Mouse (Mus musculus) kidney, embryonic 14.5 days (tissue): ENCODE results near the gene Zbtb20. TPM values are rescaled to one million over a fixed set of nuclear protein-coding genes. Genes with fewer than 3 reads are reported as not detected.

Source experiments
- ATAC-seq: fragments of 200-750 bp; cut with Nextera tagmentation; 2 replicates; pipeline ENCODE4 v1.8.0; 2017; ENCODE audit warnings: moderate number of reproducible peaks, mild to moderate bottlenecking, moderate TSS enrichment, moderate library complexity; ENCODE audit not compliant: low FRiP score, low TSS enrichment
- H3K27ac ChIP-seq: fragments of 300-500 bp; sonication (generic); 2 replicates; pipeline ENCODE4 v1.5.1; 2014; ENCODE audit warnings: low read depth, mild to moderate bottlenecking, low read length, moderate library complexity, mixed read lengths
- H3K27me3 ChIP-seq: fragments of 300-500 bp; sonication (generic); 2 replicates; pipeline ENCODE4 v1.6.1; 2014; ENCODE audit warnings: mild to moderate bottlenecking, low read length; ENCODE audit not compliant: control insufficient read depth, insufficient read depth
- H3K36me3 ChIP-seq: fragments of 300-500 bp; sonication (generic); 2 replicates; pipeline ENCODE4 v1.6.1; 2014; ENCODE audit warnings: low read length, mixed read lengths; ENCODE audit not compliant: control insufficient read depth, insufficient read depth
- H3K4me1 ChIP-seq: fragments of 300-500 bp; sonication (generic); 2 replicates; pipeline ENCODE4 v1.6.1; 2014; ENCODE audit warnings: low read length, mixed read lengths; ENCODE audit not compliant: control insufficient read depth, insufficient read depth
- H3K4me2 ChIP-seq: fragments of 300-500 bp; sonication (generic); replicated peaks from 2 replicates; pipeline ENCODE4 v1.6.1; 2014; ENCODE audit warnings: low read depth, mild to moderate bottlenecking, low read length
- H3K4me3 ChIP-seq: fragments of 300-500 bp; sonication (generic); 2 replicates; pipeline ENCODE4 v1.5.1; 2014; ENCODE audit warnings: mild to moderate bottlenecking, low read length
- H3K9ac ChIP-seq: fragments of 300-500 bp; sonication (generic); 2 replicates; pipeline ENCODE4 v1.6.1; 2014; ENCODE audit warnings: low read depth, mild to moderate bottlenecking, low read length, moderate library complexity
- H3K9me3 ChIP-seq: fragments of 300-500 bp; sonication (generic); 2 replicates; pipeline ENCODE4 v1.6.1; 2016; ENCODE audit warnings: low read length; ENCODE audit not compliant: control insufficient read depth
- WGBS: fragments of 180-500 bp; shearing (Covaris S2); extraction: QIAGEN DNeasy Blood & Tissue Kit; methylation state at CpG from one replicate; pipeline ENCODE4 v1.1.7; 2014; 5-methylcytosine and 5-hydroxymethylcytosine counted together
- polyA plus RNA-seq: library from polyadenylated mRNA; unstranded; fragments of >200 nt; fragmentation: Nextera tagmentation; extraction: Ambion mirVana; gene quantifications from 2 replicates; pipeline ENCODE4 v1.2.1, GENCODE M21; 2014

The Zbtb20 gene
- polyA plus RNA-seq, 1 experiment from 2014 or later, result 43.3 TPM

- H3K27ac ChIP-seq, result no peak overlapping the region
- H3K36me3 ChIP-seq, result no peaks in the 10 kb centered on the region
- no peak overlapping the region for H3K4me3 ChIP-seq
- 73% methylated on average over 4 of the region's 4 CpGs for WGBS
- H3K27me3 ChIP-seq, result no peaks in the 10 kb centered on the region
- no peaks in the 10 kb centered on the region for H3K9me3 ChIP-seq
- peaks cover 40% of the 10 kb centered on the region for H3K4me1 ChIP-seq
- H3K9ac ChIP-seq, result no peak overlapping the region
- H3K4me2 ChIP-seq, result no peak overlapping the region
- ATAC-seq, result no peak
Observed at GRCm38 (mm10) chr16:43545261-43545660, 669.6 kb downstream of the Zbtb20 start.

DNA sequence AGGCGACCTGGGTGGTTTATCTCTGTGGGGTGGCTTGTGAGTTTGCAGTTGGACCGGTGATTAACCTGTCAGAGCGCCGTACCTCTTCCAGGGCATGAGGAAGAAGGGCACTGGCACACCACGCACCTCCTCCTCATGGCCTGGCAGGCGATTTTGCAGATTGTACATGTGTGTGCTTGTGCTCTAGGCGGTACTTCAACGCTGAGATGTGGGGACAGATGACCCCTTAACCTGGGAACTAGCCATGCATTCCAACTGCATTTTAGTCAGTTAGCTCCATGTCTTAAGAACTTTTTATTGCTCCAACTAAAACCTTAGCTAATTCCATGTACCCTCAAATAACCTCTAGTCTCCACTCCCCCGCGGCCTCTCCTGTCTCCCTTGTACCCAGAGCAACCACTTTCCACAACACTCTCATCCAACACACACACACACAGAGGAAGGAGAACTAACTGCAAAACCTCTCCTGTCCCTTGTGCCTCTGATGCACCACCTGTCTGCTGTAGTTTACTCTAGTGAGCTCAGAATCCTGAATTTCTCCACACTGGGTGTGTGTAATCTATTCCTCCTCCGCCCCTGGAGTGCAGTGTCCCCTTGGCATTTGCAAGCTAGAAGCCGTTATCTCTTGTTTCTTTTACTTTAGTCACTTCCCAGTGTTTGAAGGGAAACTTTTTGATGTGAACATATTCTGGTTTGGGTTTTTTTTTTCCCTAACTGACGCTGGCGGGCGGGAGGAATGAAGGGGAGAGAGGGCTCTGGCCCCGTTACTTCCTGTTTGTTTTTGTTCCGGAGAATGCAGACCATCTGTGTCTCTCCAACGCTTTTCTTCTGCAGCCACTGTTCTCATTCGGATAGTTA, 671.9 kb downstream of the Zbtb20 start:
- H3K4me3 ChIP-seq, result no peak overlapping the region
- ATAC-seq, result peak; percentile 50
- WGBS, result 10% methylated on average over 19 of the region's 19 CpGs
- no peaks in the 10 kb centered on the region for H3K9me3 ChIP-seq
- no peak overlapping the region; the same call in 1 of the 2 replicates for H3K9ac ChIP-seq
- H3K4me1 ChIP-seq, result peaks cover 43% of the 10 kb centered on the region
- no peaks in the 10 kb centered on the region for H3K27me3 ChIP-seq
- H3K36me3 ChIP-seq, result no peaks in the 10 kb centered on the region
- H3K27ac ChIP-seq, result peak overlapping the region; percentile 85
- 0 out of 2 replicates have a peak overlapping the region, but pooled peaks have one; percentile 5 for H3K4me2 ChIP-seq

GRCm38 (mm10) chr16:43548774-43549173, 673.1 kb downstream of the Zbtb20 start:
- no peaks in the 10 kb centered on the region for H3K27me3 ChIP-seq
- H3K27ac ChIP-seq, result peak overlapping the region; percentile 85; the same call in 1 of the 2 replicates
- no peaks in the 10 kb centered on the region for H3K36me3 ChIP-seq
- peaks cover 43% of the 10 kb centered on the region for H3K4me1 ChIP-seq
- WGBS, result 46% methylated on average over 5 of the region's 5 CpGs
- ATAC-seq, result 0 out of 2 replicates have a peak, but pooled peaks have one; percentile 44
- no peak overlapping the region for H3K9ac ChIP-seq
- no peak overlapping the region for H3K4me2 ChIP-seq
- H3K9me3 ChIP-seq, result no peaks in the 10 kb centered on the region
- H3K4me3 ChIP-seq, result no peak overlapping the region

DNA sequence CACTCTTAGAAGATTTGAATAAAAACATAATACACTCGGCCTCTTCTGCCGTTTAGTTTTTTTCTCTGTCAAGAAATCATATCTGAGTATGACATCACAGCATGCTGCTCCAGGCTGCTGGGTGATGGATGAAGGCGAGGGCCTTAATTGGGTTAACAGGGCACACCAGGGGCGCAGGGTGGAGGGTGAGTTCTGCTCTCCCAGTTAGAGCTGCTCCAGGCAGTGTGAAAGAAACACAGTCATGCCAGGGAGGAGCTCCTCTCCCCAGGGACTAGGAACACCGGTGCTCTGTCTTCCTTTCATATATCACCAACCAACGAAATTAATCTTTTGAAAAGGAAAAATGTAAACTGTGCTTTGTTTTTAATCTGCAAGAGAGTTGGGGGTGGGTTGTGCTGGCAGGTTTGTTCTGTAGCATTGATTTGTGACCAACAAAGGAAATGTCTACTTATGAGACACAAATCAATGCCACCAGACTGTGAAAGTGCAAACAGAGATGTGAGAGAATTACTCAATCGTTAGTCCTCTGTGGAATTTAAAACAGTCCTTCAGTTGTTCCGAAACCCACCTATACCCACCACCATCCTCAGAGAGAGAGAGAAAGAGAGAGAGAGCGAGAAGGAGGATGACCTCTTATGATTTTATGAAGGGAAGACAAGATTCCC, 673.9 kb downstream of the Zbtb20 start:
- no peak overlapping the region for H3K9ac ChIP-seq
- H3K4me3 ChIP-seq, result no peak overlapping the region
- H3K27me3 ChIP-seq, result no peaks in the 10 kb centered on the region
- ATAC-seq, result peak; percentile 63; the same call in 1 of the 2 replicates
- peak overlapping the region; percentile 3; the same call in 1 of the 2 replicates for H3K27ac ChIP-seq
- WGBS, result 26% methylated on average over 9 of the region's 9 CpGs
- peaks cover 43% of the 10 kb centered on the region for H3K4me1 ChIP-seq
- H3K4me2 ChIP-seq, result no peak overlapping the region
- H3K9me3 ChIP-seq, result no peaks in the 10 kb centered on the region
- H3K36me3 ChIP-seq, result no peaks in the 10 kb centered on the region

DNA sequence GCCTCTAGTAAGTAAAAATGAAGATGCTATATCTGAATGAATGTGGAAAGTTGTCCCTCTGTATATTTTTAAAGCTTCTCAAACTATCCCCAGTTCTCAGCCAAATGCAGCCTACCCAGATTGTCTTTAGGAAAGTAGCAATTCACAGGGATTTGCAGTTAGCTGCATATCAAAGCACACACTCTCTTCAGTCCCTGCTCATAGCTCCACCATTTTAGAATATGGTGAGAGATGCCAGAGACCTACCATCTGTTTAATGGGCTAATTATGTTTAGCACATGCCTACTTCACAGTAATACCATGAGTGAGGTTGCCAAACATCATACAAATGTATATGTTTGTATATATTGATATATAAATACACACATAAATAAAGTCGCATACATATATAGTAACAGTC, 676.8 kb downstream of the Zbtb20 start:
- Histone ChIP-seq H3K4me1 (peaks cover 28% of the 10 kb centered on the region), H3K27me3 (no peaks in the 10 kb centered on the region), H3K9me3 (no peaks in the 10 kb centered on the region), H3K36me3 (no peaks in the 10 kb centered on the region), H3K27ac (no peak overlapping the region), H3K4me3 (no peak overlapping the region), H3K4me2 (no peak overlapping the region), H3K9ac (no peak overlapping the region)
- no peak for ATAC-seq
- 94% methylated on average over 1 of the region's 1 CpGs for WGBS

- ATAC-seq, result no peak
Observed at GRCm38 (mm10) chr16:43557385-43557784, 681.7 kb downstream of the Zbtb20 start.

GRCm38 (mm10) chr16:43561330-43561729, 685.6 kb downstream of the Zbtb20 start:
- 79% methylated on average over 2 of the region's 2 CpGs for WGBS
- Histone ChIP-seq H3K4me3 (no peak overlapping the region), H3K9me3 (no peaks in the 10 kb centered on the region), H3K36me3 (no peaks in the 10 kb centered on the region), H3K27me3 (no peaks in the 10 kb centered on the region), H3K27ac (no peak overlapping the region), H3K9ac (no peak overlapping the region), H3K4me1 (0 out of 2 replicates have a peak, but pooled peaks cover 2% of the 10 kb centered on the region), H3K4me2 (no peak overlapping the region)
- peak; percentile 52; the same call in 1 of the 2 replicates for ATAC-seq

More at GRCm38 (mm10) chr16:43557385-43557784, 681.7 kb downstream of the Zbtb20 start:
- Histone ChIP-seq H3K9ac (no peak overlapping the region), H3K27ac (no peak overlapping the region), H3K4me1 (0 out of 2 replicates have a peak, but pooled peaks cover 2% of the 10 kb centered on the region), H3K4me3 (no peak overlapping the region), H3K4me2 (no peak overlapping the region), H3K9me3 (no peaks in the 10 kb centered on the region), H3K36me3 (no peaks in the 10 kb centered on the region), H3K27me3 (no peaks in the 10 kb centered on the region)
- 66% methylated on average over 5 of the region's 5 CpGs for WGBS

GRCm38 (mm10) chr16:43561956-43562355, 686.3 kb downstream of the Zbtb20 start:
- Histone ChIP-seq H3K27me3 (no peaks in the 10 kb centered on the region), H3K4me3 (no peak overlapping the region), H3K36me3 (no peaks in the 10 kb centered on the region), H3K4me2 (no peak overlapping the region), H3K9me3 (no peaks in the 10 kb centered on the region), H3K9ac (no peak overlapping the region), H3K27ac (no peak overlapping the region), H3K4me1 (0 out of 2 replicates have a peak, but pooled peaks cover 2% of the 10 kb centered on the region)
- WGBS, result 87% methylated on average over 4 of the region's 4 CpGs
- no peak for ATAC-seq

DNA sequence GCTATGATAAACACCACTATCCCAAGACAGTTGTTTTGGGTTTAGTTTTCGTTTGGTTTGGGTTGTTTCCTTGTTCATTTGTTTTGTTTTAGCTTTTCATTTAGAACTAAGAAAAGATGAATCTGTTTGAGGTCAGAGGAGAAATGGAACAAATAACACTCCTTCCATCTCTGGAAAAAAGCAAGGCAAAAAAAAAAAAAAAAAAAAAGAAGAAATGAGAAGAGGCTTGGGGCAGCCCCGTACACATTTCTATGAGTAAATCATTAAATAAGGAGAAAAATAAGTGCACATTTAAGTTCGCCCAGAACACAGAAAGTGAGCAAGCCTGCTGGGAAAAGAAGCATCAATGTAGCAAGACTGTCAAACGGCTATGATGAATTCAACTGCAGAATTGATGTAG, 690.2 kb downstream of the Zbtb20 start:
- H3K36me3 ChIP-seq, result no peaks in the 10 kb centered on the region
- no peak overlapping the region for H3K9ac ChIP-seq
- H3K4me2 ChIP-seq, result no peak overlapping the region
- H3K4me1 ChIP-seq, result no peaks in the 10 kb centered on the region
- ATAC-seq, result no peak
- H3K27me3 ChIP-seq, result no peaks in the 10 kb centered on the region
- H3K9me3 ChIP-seq, result no peaks in the 10 kb centered on the region
- H3K4me3 ChIP-seq, result no peak overlapping the region
- 57% methylated on average over 4 of the region's 4 CpGs for WGBS
- no peak overlapping the region for H3K27ac ChIP-seq
